Mouse (Mus musculus) limb, embryonic 14.5 days (tissue): ENCODE data around the gene Suco. TPM values are rescaled to one million over a fixed set of nuclear protein-coding genes. Genes with fewer than 3 reads are reported as not detected.
A peak's percentile ranks its signal among the peaks of the same experiment; 100 is the strongest.

ENCODE experiments used
- ATAC-seq: fragments of 200-750 bp; cut with Nextera tagmentation; 2 replicates; pipeline ENCODE4 v1.8.0; 2017; ENCODE audit warnings: low read depth, moderate number of reproducible peaks, moderate TSS enrichment; ENCODE audit not compliant: low FRiP score
- DNase-seq: peaks from one replicate; pipeline ENCODE4 v3.0.0-alpha.2; 2015; ENCODE audit warnings: low spot score
- H3K27ac ChIP-seq: fragments of 300-500 bp; sonication (generic); replicated peaks from 2 replicates; pipeline ENCODE4 v1.5.1; 2014; ENCODE audit warnings: low read depth, mild to moderate bottlenecking, low read length, moderate library complexity, mixed read lengths
- H3K27me3 ChIP-seq: fragments of 300-500 bp; sonication (generic); 2 replicates; pipeline ENCODE4 v1.6.1; 2014; ENCODE audit warnings: low read length, mixed read lengths; ENCODE audit not compliant: control insufficient read depth, insufficient read depth
- H3K36me3 ChIP-seq: fragments of 300-500 bp; sonication (generic); 2 replicates; pipeline ENCODE4 v1.6.1; 2014; ENCODE audit warnings: mild to moderate bottlenecking, low read length, moderate library complexity, mixed read lengths; ENCODE audit not compliant: control insufficient read depth, insufficient read depth
- H3K4me1 ChIP-seq: fragments of 300-500 bp; sonication (generic); 2 replicates; pipeline ENCODE4 v1.6.1; 2014; ENCODE audit warnings: antibody characterized with exemption, low read length, mixed read lengths; ENCODE audit not compliant: control insufficient read depth, insufficient read depth
- H3K4me2 ChIP-seq: fragments of 300-500 bp; sonication (generic); replicated peaks from 2 replicates; pipeline ENCODE4 v1.6.1; 2014; ENCODE audit warnings: low read depth, mild to moderate bottlenecking, low read length, moderate library complexity; ENCODE audit not compliant: severe bottlenecking
- H3K4me3 ChIP-seq: fragments of 300-500 bp; sonication (generic); replicated peaks from 2 replicates; pipeline ENCODE4 v1.5.1; 2014; ENCODE audit warnings: low read length
- H3K9ac ChIP-seq: fragments of 300-500 bp; sonication (generic); 2 replicates; pipeline ENCODE4 v1.6.1; 2014; ENCODE audit warnings: mild to moderate bottlenecking, low read depth, low read length, moderate library complexity; ENCODE audit not compliant: severe bottlenecking
- H3K9me3 ChIP-seq: fragments of 300-500 bp; sonication (generic); 2 replicates; pipeline ENCODE4 v1.6.1; 2016; ENCODE audit warnings: low read length; ENCODE audit not compliant: control insufficient read depth
- POLR2A ChIP-seq: fragments of 200-500 bp; IDR thresholded peaks from 2 replicates; pipeline ENCODE4 v1.8.0; 2012; ENCODE audit warnings: inconsistent platforms, mild to moderate bottlenecking, moderate library complexity, borderline replicate concordance; ENCODE audit not compliant: insufficient read depth, insufficient read length; ENCODE audit errors: extremely low read depth
- WGBS: fragments of 180-500 bp; shearing (Covaris S2); extraction: QIAGEN DNeasy Blood & Tissue Kit; methylation state at CpG from one replicate; pipeline ENCODE4 v1.1.7; 2014; 5-methylcytosine and 5-hydroxymethylcytosine counted together
- polyA plus RNA-seq, 2 experiments: library from polyadenylated mRNA; depleted of rRNA in 1 of 2; stranded (reverse) in 1 of 2; unstranded in 1 of 2; fragments of >200 nt; fragmentation: Nextera tagmentation in 1 of 2; extraction: Ambion mirVana in 1 of 2; gene quantifications; 2 replicates each; pipeline versions ENCODE4 v1.2.1 to v1.2.3; 2012 to 2014

Gene Suco
- polyA plus RNA-seq, 2 experiments = 25.2 to 32.5 TPM

DNA sequence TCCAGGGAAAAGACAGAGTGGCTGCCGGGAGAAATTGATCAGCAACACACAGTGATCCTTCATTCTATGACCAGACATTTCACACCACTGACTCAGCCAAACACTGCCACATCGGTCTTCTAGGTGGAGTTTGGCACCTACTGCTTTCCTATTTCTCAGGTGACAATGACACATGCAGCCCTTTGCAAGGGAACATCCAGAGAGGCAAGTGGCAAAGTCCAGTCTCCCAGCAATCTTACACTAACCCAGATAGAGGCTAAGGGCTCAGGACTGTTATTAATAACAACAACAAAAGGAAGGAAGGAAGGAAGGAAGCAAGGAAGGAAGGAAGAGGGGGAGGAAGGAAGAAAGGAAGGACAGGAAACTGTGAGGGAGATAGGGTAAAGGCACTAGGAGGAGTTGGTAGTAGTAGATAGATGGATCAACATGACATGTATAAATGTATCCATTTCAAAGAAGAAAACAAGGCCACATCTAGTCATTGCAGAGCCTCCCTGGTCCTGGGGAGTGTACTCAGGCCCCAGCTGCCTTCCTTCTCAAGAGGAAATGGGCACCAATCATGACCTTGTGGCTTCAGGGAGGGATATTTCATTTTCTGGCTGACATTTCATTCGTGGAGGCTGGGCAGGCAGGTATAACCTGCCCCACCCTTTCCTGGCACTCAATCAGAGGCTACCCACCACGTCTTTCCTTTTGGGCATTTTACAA, 36.6 kb upstream of the Suco start:
- DNase-seq = no peak
- 46% methylated on average over 4 of the region's 4 CpGs for WGBS
- Histone ChIP-seq H3K4me3 (no peak overlapping the region), H3K27ac (peak overlapping the region; percentile 10; the same call in 1 of the 2 replicates), H3K4me1 (peaks cover 20% of the 10 kb centered on the region), H3K36me3 (no peaks in the 10 kb centered on the region), H3K27me3 (no peaks in the 10 kb centered on the region), H3K9me3 (no peaks in the 10 kb centered on the region), H3K9ac (no peak overlapping the region), H3K4me2 (no peak overlapping the region)
- no peak for ATAC-seq
- TF ChIP-seq POLR2A = no peak

DNA sequence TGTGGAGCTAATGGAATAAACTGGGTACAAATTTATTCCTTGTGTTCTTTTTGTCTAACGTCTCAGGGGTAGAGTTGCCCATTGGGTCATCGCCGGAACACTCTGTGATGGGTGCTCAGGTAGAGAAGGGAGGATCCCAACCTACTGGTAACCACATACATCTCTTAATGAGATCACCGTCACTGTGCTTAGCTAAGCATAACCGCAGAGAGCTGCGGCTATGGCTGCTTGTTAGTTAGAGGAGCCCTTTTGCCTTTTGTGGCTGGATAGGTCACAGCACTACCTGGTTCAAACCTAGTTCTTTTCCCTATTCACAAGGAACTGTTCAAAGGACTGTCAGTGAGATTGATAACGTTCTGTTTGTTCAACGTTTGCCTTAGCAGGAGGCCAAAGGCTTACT, 32.6 kb upstream of the Suco start:
- Histone ChIP-seq H3K9me3 (no peaks in the 10 kb centered on the region), H3K4me3 (no peak overlapping the region), H3K4me1 (0 out of 2 replicates have a peak, but pooled peaks cover 8% of the 10 kb centered on the region), H3K36me3 (no peaks in the 10 kb centered on the region), H3K4me2 (no peak overlapping the region), H3K27me3 (no peaks in the 10 kb centered on the region), H3K9ac (no peak overlapping the region), H3K27ac (no peak overlapping the region)
- ATAC-seq = no peak
- no peak for TF ChIP-seq POLR2A
- 81% methylated on average over 8 of the region's 8 CpGs for WGBS
- DNase-seq = no peak

DNA sequence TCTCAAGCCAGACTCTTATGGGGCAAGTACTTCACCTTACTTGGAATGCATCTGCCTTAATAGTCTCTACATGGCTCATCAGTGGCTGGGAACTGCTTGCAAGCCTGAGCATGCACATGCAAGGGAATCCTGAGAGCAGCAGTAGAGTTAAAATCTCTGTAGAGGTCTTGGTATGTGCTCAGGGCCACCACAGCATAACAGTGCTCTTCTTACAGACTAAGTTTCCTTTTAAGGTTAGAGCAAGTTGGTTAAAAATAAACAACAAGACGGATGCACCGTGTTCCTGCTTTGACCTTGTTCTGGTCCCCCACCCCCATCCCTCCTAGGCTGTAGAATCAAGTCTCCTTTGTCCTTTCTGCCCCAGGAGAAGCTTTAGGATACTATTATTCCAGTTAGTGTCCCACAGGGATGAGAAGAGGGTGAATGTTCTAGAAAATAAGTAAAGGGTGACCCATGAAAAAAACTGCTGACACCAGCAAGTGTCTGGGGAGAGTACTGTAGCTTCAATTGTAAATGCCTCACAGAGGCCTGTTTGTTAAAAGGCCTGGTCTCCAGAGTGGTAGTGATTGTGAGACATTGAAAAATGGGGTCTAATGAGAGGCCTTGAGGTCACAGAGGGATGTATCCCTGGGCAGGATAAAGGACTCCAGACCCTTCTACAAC, 31.4 kb upstream of the Suco start:
- DNase-seq = peak; percentile 5
- ATAC-seq = no peak

DNA sequence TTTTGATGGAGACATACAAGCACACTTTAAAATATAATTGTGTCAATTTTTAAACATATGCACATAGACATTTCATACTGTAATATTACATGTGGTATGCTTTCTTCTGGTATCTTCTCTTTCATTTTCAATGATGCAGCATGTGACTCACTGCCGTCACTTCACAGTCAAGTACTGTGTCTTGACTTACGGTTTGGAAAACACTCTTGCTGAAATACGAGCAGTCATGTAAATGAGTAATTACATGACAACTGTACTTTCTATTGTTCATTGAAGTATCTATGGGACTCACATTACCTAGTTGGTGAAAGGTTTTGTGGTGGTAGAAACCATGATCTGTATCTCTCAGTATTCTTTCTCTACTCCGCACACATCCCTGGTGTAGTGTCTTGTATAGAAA, 30.6 kb upstream of the Suco start:
- 78% methylated on average over 4 of the region's 4 CpGs for WGBS
- Histone ChIP-seq H3K27me3 (no peaks in the 10 kb centered on the region), H3K4me1 (no peaks in the 10 kb centered on the region), H3K9ac (no peak overlapping the region), H3K36me3 (no peaks in the 10 kb centered on the region), H3K9me3 (no peaks in the 10 kb centered on the region), H3K4me3 (no peak overlapping the region), H3K4me2 (no peak overlapping the region), H3K27ac (no peak overlapping the region)
- no peak for TF ChIP-seq POLR2A
- ATAC-seq (no peak), DNase-seq (no peak)

More for the DNA sequence above, 31.4 kb upstream of the Suco start:
- TF ChIP-seq POLR2A = no peak
- Histone ChIP-seq H3K4me1 (no peaks in the 10 kb centered on the region), H3K4me3 (no peak overlapping the region), H3K9me3 (no peaks in the 10 kb centered on the region), H3K27me3 (no peaks in the 10 kb centered on the region), H3K9ac (no peak overlapping the region), H3K27ac (no peak overlapping the region), H3K4me2 (no peak overlapping the region), H3K36me3 (no peaks in the 10 kb centered on the region)
- 36% methylated on average over 2 of the region's 2 CpGs for WGBS

DNA sequence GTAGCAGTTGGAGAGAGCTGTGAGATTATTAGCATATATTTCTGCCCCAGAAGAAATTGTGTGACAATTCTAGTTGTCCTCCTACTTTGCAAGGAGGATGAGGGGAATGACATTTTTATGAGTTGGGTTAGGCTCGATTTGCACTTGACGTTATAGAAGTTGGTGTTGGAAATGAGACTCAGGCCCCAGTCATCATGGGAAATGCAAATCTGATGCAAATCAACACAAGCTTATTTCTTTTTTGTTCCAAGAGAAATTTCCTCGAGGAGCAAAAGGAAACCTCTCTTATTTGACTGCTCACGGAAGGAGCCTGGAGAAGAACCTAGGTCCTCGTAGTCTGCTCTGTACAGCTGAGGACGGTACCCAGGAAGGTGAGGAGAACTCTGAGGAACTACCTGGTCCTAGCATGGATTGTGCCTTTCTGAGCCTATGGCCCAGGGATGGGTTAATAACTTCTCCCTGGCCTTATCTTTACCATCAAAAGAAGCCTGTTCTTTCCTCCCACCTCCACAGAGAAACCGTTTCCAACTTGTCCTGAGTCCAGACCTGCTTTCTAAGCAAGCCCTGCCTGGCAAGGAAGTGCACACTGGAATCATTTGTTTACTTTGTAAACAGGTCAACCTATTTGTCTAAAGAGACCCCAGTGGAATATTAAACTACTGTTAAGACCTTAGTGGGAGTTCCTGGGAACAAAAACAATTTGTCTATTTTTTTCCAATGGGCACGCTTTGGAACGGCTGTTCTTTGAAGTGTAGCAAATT, 26.4 kb upstream of the Suco start:
- Histone ChIP-seq H3K9me3 (no peaks in the 10 kb centered on the region), H3K9ac (no peak overlapping the region), H3K27ac (no peak overlapping the region), H3K27me3 (no peaks in the 10 kb centered on the region), H3K4me2 (no peak overlapping the region), H3K4me3 (no peak overlapping the region), H3K36me3 (no peaks in the 10 kb centered on the region), H3K4me1 (no peaks in the 10 kb centered on the region)
- WGBS = 71% methylated on average over 9 of the region's 9 CpGs
- DNase-seq = no peak
- TF ChIP-seq POLR2A = no peak
- ATAC-seq = no peak
